Mouse (Mus musculus): Measurements from ENCODE around the gene Crip2. TPM values are rescaled to one million over a fixed set of nuclear protein-coding genes. Genes with fewer than 3 reads are reported as not detected.

The Crip2 gene
- polyA plus RNA-seq, 1 experiment = 252 TPM

GRCm38 (mm10) chr12:113130732-113131131, 9.3 kb upstream of the Crip2 start:
- DNase-seq (ENCODE audit: extremely low spot score in 1 of 2, low spot score in 1 of 2) = no peak

GRCm38 (mm10) chr12:113131601-113132000, 8.4 kb upstream of the Crip2 start:
- no peak for DNase-seq (ENCODE audit: extremely low spot score in 1 of 2, low spot score in 1 of 2)

- DNase-seq (ENCODE audit: extremely low spot score in 1 of 2, low spot score in 1 of 2) = no peak
Observed at GRCm38 (mm10) chr12:113132567-113132966, 7.5 kb upstream of the Crip2 start.

GRCm38 (mm10) chr12:113133260-113133659, 6.8 kb upstream of the Crip2 start:
- DNase-seq (ENCODE audit: extremely low spot score in 1 of 2, low spot score in 1 of 2) = no peak

- DNase-seq (ENCODE audit: extremely low spot score in 1 of 2, low spot score in 1 of 2) = no peak
Observed at GRCm38 (mm10) chr12:113133861-113134403, 6.1 kb upstream of the Crip2 start.

GRCm38 (mm10) chr12:113134502-113134901, 5.5 kb upstream of the Crip2 start:
- DNase-seq (ENCODE audit: extremely low spot score in 1 of 2, low spot score in 1 of 2) = no peak

- no peak for DNase-seq (ENCODE audit: extremely low spot score in 1 of 2, low spot score in 1 of 2)
Observed at GRCm38 (mm10) chr12:113135401-113135800, 4.6 kb upstream of the Crip2 start.

- no peak for DNase-seq (ENCODE audit: extremely low spot score in 1 of 2, low spot score in 1 of 2)
Observed at GRCm38 (mm10) chr12:113136492-113137020, 3.5 kb upstream of the Crip2 start.

- no peak for DNase-seq (ENCODE audit: extremely low spot score in 1 of 2, low spot score in 1 of 2)
Observed at GRCm38 (mm10) chr12:113137260-113138213, 2.5 kb upstream of the Crip2 start.

- DNase-seq (ENCODE audit: extremely low spot score in 1 of 2, low spot score in 1 of 2) = no peak
Observed at GRCm38 (mm10) chr12:113138291-113138690, 1.7 kb upstream of the Crip2 start.

- no peak for DNase-seq (ENCODE audit: extremely low spot score in 1 of 2, low spot score in 1 of 2)
Observed at GRCm38 (mm10) chr12:113138901-113139864, 853 bp upstream of the Crip2 start.

- DNase-seq (ENCODE audit: extremely low spot score in 1 of 2, low spot score in 1 of 2) = no peak
Observed at GRCm38 (mm10) chr12:113140616-113141411, 778 bp downstream of the Crip2 start.

- DNase-seq (ENCODE audit: extremely low spot score in 1 of 2, low spot score in 1 of 2) = no peak
Observed at GRCm38 (mm10) chr12:113141531-113141973, 1.5 kb downstream of the Crip2 start.

- no peak for DNase-seq (ENCODE audit: extremely low spot score in 1 of 2, low spot score in 1 of 2)
Observed at GRCm38 (mm10) chr12:113142021-113142975, 2.3 kb downstream of the Crip2 start.

GRCm38 (mm10) chr12:113143164-113143563, 3.1 kb downstream of the Crip2 start:
- no peak for DNase-seq (ENCODE audit: extremely low spot score in 1 of 2, low spot score in 1 of 2)

GRCm38 (mm10) chr12:113144001-113144756, 4.1 kb downstream of the Crip2 start:
- DNase-seq (ENCODE audit: extremely low spot score in 1 of 2, low spot score in 1 of 2) = no peak

GRCm38 (mm10) chr12:113144886-113145285, 4.8 kb downstream of the Crip2 start:
- no peak for DNase-seq (ENCODE audit: extremely low spot score in 1 of 2, low spot score in 1 of 2)

- DNase-seq (ENCODE audit: extremely low spot score in 1 of 2, low spot score in 1 of 2) = no peak
Observed at GRCm38 (mm10) chr12:113145591-113145990, 5.6 kb downstream of the Crip2 start.
